Mouse (Mus musculus): ENCODE data around the gene Pde7b.

- TF ChIP-seq POLR2A (IDR thresholded peaks at IDR 0.05; ENCODE audit: borderline replicate concordance, extremely low read depth, insufficient read depth, insufficient read length, poor library complexity, severe bottlenecking) (no peak), CTCF (IDR thresholded peaks at IDR 0.05; ENCODE audit: borderline replicate concordance, extremely low read depth, insufficient read depth, insufficient read length) (no peak)
Observed at GRCm38 (mm10) chr10:20474831-20475230, 250.0 kb downstream of the Pde7b start.

Measured in brain, embryonic 14.5 days (tissue).